Mouse (Mus musculus) heart, embryonic 15.5 days (tissue): ENCODE data around the gene Pla2g2d. TPM values are rescaled to one million over a fixed set of nuclear protein-coding genes. Genes with fewer than 3 reads are reported as not detected.
"Not testable (repeated sequence)": the region's sequence is repeated elsewhere in the genome, so short reads cannot be mapped to it uniquely, and the experiment has no call there.

ENCODE experiments used
- ATAC-seq: fragments of 200-750 bp; cut with Nextera tagmentation; replicated peaks from 2 replicates; pipeline ENCODE4 v1.8.0; 2017; ENCODE audit warnings: low read depth, moderate TSS enrichment; ENCODE audit not compliant: insufficient number of reproducible peaks, insufficient read depth, low FRiP score
- H3K27ac ChIP-seq: fragments of 300-500 bp; sonication (generic); 2 replicates; pipeline ENCODE4 v1.5.1; 2015; ENCODE audit warnings: mild to moderate bottlenecking, inconsistent platforms
- H3K27me3 ChIP-seq: fragments of 300-500 bp; sonication (generic); 2 replicates; pipeline ENCODE4 v1.6.1; 2015; ENCODE audit warnings: inconsistent platforms
- H3K36me3 ChIP-seq: fragments of 300-500 bp; sonication (generic); 2 replicates; pipeline ENCODE4 v1.6.1; 2015; ENCODE audit warnings: mild to moderate bottlenecking, inconsistent platforms
- H3K4me1 ChIP-seq: fragments of 300-500 bp; sonication (generic); replicated peaks from 2 replicates; pipeline ENCODE4 v1.6.1; 2015; ENCODE audit warnings: inconsistent platforms
- H3K4me2 ChIP-seq: fragments of 300-500 bp; sonication (generic); 2 replicates; pipeline ENCODE4 v1.6.1; 2015; ENCODE audit warnings: inconsistent platforms, mild to moderate bottlenecking, moderate library complexity
- H3K4me3 ChIP-seq: fragments of 300-500 bp; sonication (generic); 2 replicates; pipeline ENCODE4 v1.5.1; 2015; ENCODE audit warnings: mild to moderate bottlenecking, inconsistent platforms
- H3K9ac ChIP-seq: fragments of 300-500 bp; sonication (generic); 2 replicates; pipeline ENCODE4 v1.6.1; 2015; ENCODE audit warnings: mild to moderate bottlenecking, inconsistent platforms
- H3K9me3 ChIP-seq: fragments of 300-500 bp; sonication (generic); replicated peaks from 2 replicates; pipeline ENCODE4 v1.6.1; 2016; ENCODE audit warnings: inconsistent platforms
- WGBS: fragments of 180-500 bp; shearing (Covaris S2); methylation state at CpG from one replicate; pipeline ENCODE4 v1.1.7; 2015; ENCODE audit warnings: mixed read lengths; 5-methylcytosine and 5-hydroxymethylcytosine counted together
- polyA plus RNA-seq: library from polyadenylated mRNA; unstranded; fragments of >200 nt; fragmentation: Nextera tagmentation; extraction: Ambion mirVana; gene quantifications from 2 replicates; pipeline ENCODE4 v1.2.1, GENCODE M21; 2015

The Pla2g2d gene
- polyA plus RNA-seq, 1 experiment from 2014 or later = not detected

GRCm38 (mm10) chr4:138802917-138803316 lies 27.4 kb downstream of the Pla2g2d start:
- Histone ChIP-seq H3K36me3 (no peaks in the 10 kb centered on the region), H3K9ac (no peak overlapping the region), H3K4me1 (peaks cover 9% of the 10 kb centered on the region), H3K9me3 (no peaks in the 10 kb centered on the region), H3K4me2 (no peak overlapping the region), H3K4me3 (no peak overlapping the region), H3K27ac (no peak overlapping the region), H3K27me3 (peaks cover 28% of the 10 kb centered on the region)
- WGBS = 81% methylated on average over 11 of the region's 11 CpGs
- no peak for ATAC-seq

- Histone ChIP-seq H3K36me3 (no peaks in the 10 kb centered on the region), H3K9ac (no peak overlapping the region), H3K4me2 (no peak overlapping the region), H3K27me3 (peaks cover 45% of the 10 kb centered on the region), H3K4me3 (no peak overlapping the region), H3K4me1 (peaks cover 7% of the 10 kb centered on the region), H3K27ac (no peak overlapping the region), H3K9me3 (no peaks in the 10 kb centered on the region)
- ATAC-seq = no peak
- WGBS = 69% methylated on average over 8 of the region's 8 CpGs
These were observed 29.7 kb downstream of the Pla2g2d start for GRCm38 (mm10) chr4:138805248-138805647.

GRCm38 (mm10) chr4:138806160-138806559 lies 30.6 kb downstream of the Pla2g2d start:
- no peak overlapping the region for H3K4me3 ChIP-seq
- peaks cover 48% of the 10 kb centered on the region for H3K27me3 ChIP-seq
- no peak for ATAC-seq
- no peak overlapping the region for H3K9ac ChIP-seq
- H3K27ac ChIP-seq = no peak overlapping the region
- H3K9me3 ChIP-seq = no peaks in the 10 kb centered on the region
- H3K4me1 ChIP-seq = peaks cover 4% of the 10 kb centered on the region; the same call in 1 of the 2 replicates
- H3K36me3 ChIP-seq = no peaks in the 10 kb centered on the region
- no peak overlapping the region for H3K4me2 ChIP-seq
- WGBS = 72% methylated on average over 8 of the region's 8 CpGs

DNA sequence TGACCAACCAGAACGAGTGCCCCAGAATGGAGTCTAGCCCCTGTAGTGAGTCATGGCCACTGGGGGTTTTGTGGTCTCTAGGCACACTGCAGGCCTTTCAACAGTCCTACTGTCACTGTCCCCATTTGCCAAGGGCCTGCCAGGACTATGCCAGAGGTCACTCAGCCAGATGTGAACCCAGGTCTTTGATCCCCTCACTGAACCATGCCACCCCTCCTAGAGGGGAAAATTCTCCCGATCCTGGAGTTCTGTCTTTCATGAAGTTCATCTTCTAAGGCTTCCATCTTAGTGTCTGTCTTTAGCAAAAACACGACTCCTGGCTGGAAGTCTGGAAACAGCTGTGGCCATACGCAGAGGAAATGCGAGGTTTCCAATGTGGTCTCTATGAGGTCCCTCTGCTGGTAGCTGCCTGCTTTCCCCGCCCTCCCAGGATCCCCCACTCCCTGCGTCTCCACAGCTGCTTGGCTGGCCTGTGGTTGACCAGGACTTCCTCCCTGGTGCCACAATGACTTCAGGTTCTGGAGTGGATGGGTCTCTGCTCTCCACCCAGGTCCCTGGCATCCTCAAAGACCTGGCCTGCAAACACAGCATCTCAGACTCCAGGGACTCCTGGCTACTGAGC lies 31.5 kb downstream of the Pla2g2d start:
- peaks cover 4% of the 10 kb centered on the region; the same call in 1 of the 2 replicates for H3K4me1 ChIP-seq
- peaks cover 51% of the 10 kb centered on the region for H3K27me3 ChIP-seq
- H3K9ac ChIP-seq = no peak overlapping the region
- no peaks in the 10 kb centered on the region for H3K9me3 ChIP-seq
- H3K27ac ChIP-seq = no peak overlapping the region
- 57% methylated on average over 7 of the region's 7 CpGs for WGBS
- H3K36me3 ChIP-seq = no peaks in the 10 kb centered on the region
- ATAC-seq = no peak
- H3K4me2 ChIP-seq = no peak overlapping the region
- H3K4me3 ChIP-seq = no peak overlapping the region

DNA sequence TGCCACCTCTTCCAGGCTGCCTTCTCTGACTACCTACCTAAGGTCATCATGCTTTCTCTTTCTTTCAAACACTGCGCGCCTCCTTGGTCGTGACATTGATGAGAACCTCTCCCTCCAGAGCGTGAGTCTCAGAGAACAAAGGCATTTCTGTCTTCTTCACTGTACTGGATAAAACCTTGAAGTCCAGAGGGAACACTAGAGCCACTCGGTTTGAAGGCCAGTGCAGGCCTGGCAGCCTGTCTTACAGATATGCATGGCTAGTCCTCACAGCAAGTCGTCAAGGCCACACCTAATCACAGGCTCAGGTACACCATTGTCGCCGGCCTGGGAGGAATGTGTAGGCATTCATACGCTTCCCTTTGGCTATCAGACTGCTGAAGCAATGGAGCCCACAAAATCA lies 40.6 kb downstream of the Pla2g2d start:
- H3K27me3 ChIP-seq = peaks cover 59% of the 10 kb centered on the region
- H3K27ac ChIP-seq = no peak overlapping the region
- no peak overlapping the region for H3K4me2 ChIP-seq
- no peak overlapping the region for H3K4me3 ChIP-seq
- no peak overlapping the region for H3K9ac ChIP-seq
- ATAC-seq = no peak
- 72% methylated on average over 9 of the region's 9 CpGs for WGBS
- H3K4me1 ChIP-seq = peaks cover 14% of the 10 kb centered on the region
- H3K9me3 ChIP-seq = no peaks in the 10 kb centered on the region
- no peaks in the 10 kb centered on the region for H3K36me3 ChIP-seq

DNA sequence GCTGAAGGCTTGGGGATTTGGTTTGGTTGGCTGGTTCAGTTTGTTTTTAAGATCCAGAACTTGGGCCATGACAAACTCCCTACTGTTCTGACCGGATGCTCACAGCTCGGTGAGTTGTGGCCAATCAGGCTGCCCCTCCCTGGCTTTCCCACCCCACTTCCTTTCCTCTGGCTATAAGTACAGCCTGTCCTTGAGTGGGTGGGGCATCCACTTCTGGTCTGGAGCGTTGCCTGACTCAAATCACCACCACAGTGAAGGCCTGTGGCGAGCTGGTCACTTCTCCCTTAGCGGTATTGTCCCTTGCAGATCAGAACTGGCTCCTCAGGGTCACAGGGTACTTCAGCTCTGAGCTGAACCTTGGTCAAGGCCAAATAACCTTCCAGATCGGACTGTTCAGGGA lies 42.2 kb downstream of the Pla2g2d start:
- H3K9ac ChIP-seq = no peak overlapping the region
- peaks cover 43% of the 10 kb centered on the region for H3K27me3 ChIP-seq
- H3K4me1 ChIP-seq = peaks cover 14% of the 10 kb centered on the region
- WGBS = 67% methylated on average over 6 of the region's 6 CpGs
- H3K27ac ChIP-seq = no peak overlapping the region
- peaks cover 5% of the 10 kb centered on the region; the same call in 1 of the 2 replicates for H3K9me3 ChIP-seq
- H3K4me3 ChIP-seq = no peak overlapping the region
- H3K36me3 ChIP-seq = no peaks in the 10 kb centered on the region
- ATAC-seq = no peak
- no peak overlapping the region for H3K4me2 ChIP-seq

DNA sequence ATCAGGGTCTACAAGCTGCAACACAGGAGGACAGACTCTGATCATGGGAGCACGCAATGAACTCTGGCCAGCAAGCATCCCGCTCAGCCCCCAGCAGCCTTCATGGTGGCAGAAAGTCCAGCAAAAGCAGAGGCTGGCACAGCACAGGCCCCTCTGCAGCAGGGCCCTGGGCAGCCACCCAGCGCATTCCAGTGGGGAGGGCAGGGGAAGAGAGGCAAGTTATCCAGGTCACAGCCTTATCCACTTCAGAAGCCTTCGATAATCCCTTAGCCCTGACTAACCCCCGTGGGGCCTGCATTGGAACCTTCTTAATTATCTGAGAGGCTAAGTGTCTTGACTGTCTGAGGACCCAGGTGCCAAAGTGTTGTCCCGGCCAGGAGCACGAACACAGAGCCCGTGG lies 43.6 kb downstream of the Pla2g2d start:
- Histone ChIP-seq H3K36me3 (no peaks in the 10 kb centered on the region), H3K4me1 (peaks cover 14% of the 10 kb centered on the region), H3K27ac (peak overlapping the region; percentile 20), H3K4me3 (no peak overlapping the region), H3K9ac (no peak overlapping the region), H3K27me3 (peaks cover 31% of the 10 kb centered on the region; the same call in 1 of the 2 replicates), H3K4me2 (peak overlapping the region; percentile 39), H3K9me3 (peaks cover 5% of the 10 kb centered on the region; the same call in 1 of the 2 replicates)
- 18% methylated on average over 8 of the region's 8 CpGs for WGBS
- peak; percentile 90 for ATAC-seq

DNA sequence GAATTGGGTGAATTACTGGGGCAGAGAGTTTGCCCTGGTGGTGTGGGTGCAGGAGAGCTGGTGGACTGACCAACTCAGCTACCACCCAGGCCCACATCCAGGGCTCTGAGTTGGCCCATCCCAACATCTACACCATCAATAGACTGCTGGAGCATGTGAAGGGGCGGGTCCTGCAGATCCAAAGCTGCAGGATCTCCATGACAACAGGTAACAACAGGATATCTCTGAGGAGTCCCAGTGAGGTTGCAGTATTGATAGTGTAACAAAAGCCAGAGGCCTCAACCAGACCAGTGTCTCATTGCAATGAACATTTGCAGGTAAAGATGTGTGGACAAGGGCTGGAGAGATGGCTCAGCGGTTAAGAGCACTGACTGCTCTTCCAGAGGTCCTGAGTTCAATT lies 45.5 kb downstream of the Pla2g2d start:
- Histone ChIP-seq H3K4me1 (peaks cover 18% of the 10 kb centered on the region), H3K9ac (no peak overlapping the region), H3K27me3 (peaks cover 17% of the 10 kb centered on the region; the same call in 1 of the 2 replicates), H3K27ac (no peak overlapping the region), H3K4me3 (no peak overlapping the region), H3K4me2 (no peak overlapping the region), H3K9me3 (peaks cover 5% of the 10 kb centered on the region; the same call in 1 of the 2 replicates), H3K36me3 (no peaks in the 10 kb centered on the region)
- 82% methylated on average over 2 of the region's 2 CpGs for WGBS
- ATAC-seq = no peak

DNA sequence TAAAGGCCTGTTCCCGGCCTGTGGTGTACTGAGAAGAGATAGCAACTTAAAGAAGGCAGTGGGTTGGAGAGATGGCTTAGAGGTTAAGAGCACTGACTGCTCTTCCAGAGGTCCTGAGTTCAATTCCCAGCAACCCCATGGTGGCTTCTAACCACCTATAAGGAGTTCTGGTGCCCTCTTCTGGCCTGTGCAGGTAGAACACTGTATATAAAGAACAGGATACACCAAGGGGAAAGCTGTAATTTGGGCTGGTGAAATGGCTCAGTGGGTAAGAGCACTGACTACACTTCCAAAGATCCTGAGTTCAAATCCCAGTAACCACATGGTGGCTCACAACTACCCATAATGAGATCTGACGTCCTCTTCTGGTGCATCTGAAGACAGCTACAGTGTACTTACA lies 48.6 kb downstream of the Pla2g2d start:
- H3K36me3 ChIP-seq, ATAC-seq, H3K4me3 ChIP-seq, H3K9ac ChIP-seq, H3K27ac ChIP-seq, H3K9me3 ChIP-seq, H3K4me2 ChIP-seq: not testable (repeated sequence)
- H3K27me3 ChIP-seq = peaks cover 38% of the 10 kb centered on the region
- peaks cover 12% of the 10 kb centered on the region for H3K4me1 ChIP-seq
- 72% methylated on average over 2 of the region's 2 CpGs for WGBS

GRCm38 (mm10) chr4:138824660-138825059 lies 49.1 kb downstream of the Pla2g2d start:
- 93% methylated on average over 2 of the region's 2 CpGs for WGBS
- H3K4me1 ChIP-seq = peaks cover 7% of the 10 kb centered on the region
- no peak overlapping the region for H3K27ac ChIP-seq
- ATAC-seq = no peak
- H3K36me3 ChIP-seq = no peaks in the 10 kb centered on the region
- peaks cover 5% of the 10 kb centered on the region; the same call in 1 of the 2 replicates for H3K9me3 ChIP-seq
- no peak overlapping the region for H3K4me2 ChIP-seq
- no peak overlapping the region for H3K4me3 ChIP-seq
- H3K9ac ChIP-seq = no peak overlapping the region
- peaks cover 41% of the 10 kb centered on the region for H3K27me3 ChIP-seq

DNA sequence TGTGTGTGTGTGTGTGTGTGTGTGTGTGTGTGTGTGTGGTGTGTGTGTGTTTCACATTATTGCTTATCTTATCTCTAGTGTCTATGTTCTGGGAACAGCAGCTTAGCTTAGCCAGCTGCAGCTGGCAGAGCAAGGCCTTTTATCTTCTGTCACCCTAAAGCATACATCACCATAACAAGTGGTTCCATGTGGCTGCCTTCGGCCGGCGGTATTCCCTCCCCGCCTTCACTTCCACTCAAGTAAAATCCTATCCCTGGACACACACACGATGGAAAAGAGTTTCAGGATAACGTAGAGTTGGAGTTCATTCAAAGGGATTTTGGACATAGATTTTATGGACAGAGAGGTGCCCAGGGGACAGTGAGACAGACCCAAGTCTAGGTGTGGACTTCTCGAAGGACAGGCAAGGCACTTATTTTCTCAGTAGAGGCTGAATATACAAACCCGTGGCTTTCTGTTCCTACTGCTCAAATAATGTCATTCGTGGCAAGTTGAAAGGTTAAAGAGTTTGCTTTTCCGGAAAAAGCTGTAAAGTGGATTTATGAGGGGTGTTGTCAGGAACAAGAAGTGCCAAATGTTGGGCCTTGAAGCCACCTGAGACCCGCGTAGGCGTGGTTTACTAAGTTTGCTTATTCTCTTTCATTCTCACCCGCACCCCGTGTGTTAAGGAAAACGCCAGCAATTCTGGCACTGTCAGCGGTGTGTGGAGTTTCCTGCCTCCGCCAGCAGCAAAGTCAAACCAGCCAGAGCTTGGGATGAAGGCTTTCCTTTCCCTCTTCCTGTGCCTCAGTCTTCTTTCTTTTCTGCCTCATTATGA lies 50.4 kb downstream of the Pla2g2d start:
- Histone ChIP-seq H3K4me1 (peaks cover 7% of the 10 kb centered on the region), H3K27ac (no peak overlapping the region), H3K4me3 (no peak overlapping the region), H3K9ac (no peak overlapping the region), H3K27me3 (peaks cover 42% of the 10 kb centered on the region), H3K36me3 (no peaks in the 10 kb centered on the region), H3K9me3 (peaks cover 5% of the 10 kb centered on the region; the same call in 1 of the 2 replicates), H3K4me2 (no peak overlapping the region)
- WGBS = 26% methylated on average over 18 of the region's 18 CpGs
- ATAC-seq = peak; percentile 62; the same call in 1 of the 2 replicates
